In genomic region chr5:133142401-133143115, GRCm38 (mm10) we compare ENCODE assay signal across 22 mouse cellular contexts.
DNase-seq lines count a peak whose midpoint lies in the region; ATAC-seq lines count a peak whose summit lies in the region.
"Had no signal": no experiment of that assay in that cellular context is flagged by ENCODE, and none has a peak within 500 bp of the region (broad histone marks: within the 10 kb centered on the region; RNA-seq: fewer than 3 reads in every experiment).

No protein-coding gene starts in this region.

- H3K9me3 ChIP-seq in limb, embryonic 11.5 days (ENCODE audit: control insufficient read depth, low read length), result no peaks in the 10 kb centered on the region
- no peaks in the 10 kb centered on the region for H3K9me3 ChIP-seq in limb, embryonic 10.5 days (replicated peaks)
- H3K9me3 ChIP-seq in neural tube, embryonic 13.5 days, result no peaks in the 10 kb centered on the region
- H3K9me3 ChIP-seq: embryonic facial prominence, embryonic 13.5 days had no signal

- no peaks in the 10 kb centered on the region for H3K36me3 ChIP-seq in limb, embryonic 11.5 days (ENCODE audit: control insufficient read depth, insufficient read depth, low read length)
- no peaks in the 10 kb centered on the region for H3K36me3 ChIP-seq in limb, embryonic 10.5 days
- H3K36me3 ChIP-seq in neural tube, embryonic 13.5 days, result no peaks in the 10 kb centered on the region
- H3K36me3 ChIP-seq: embryonic facial prominence, embryonic 13.5 days; midbrain, embryonic 15.5 days had no signal

- 60% methylated on average over 11 of the region's 11 CpGs for WGBS in limb, embryonic 11.5 days
- WGBS in limb, embryonic 10.5 days, result 80% methylated on average over 11 of the region's 11 CpGs
- WGBS in neural tube, embryonic 13.5 days, result 51% methylated on average over 11 of the region's 11 CpGs

- H3K4me3 ChIP-seq in limb, embryonic 11.5 days (ENCODE audit: low read depth, low read length), result no peak overlapping the region
- no peak overlapping the region for H3K4me3 ChIP-seq in limb, embryonic 10.5 days
- no peak overlapping the region for H3K4me3 ChIP-seq in neural tube, embryonic 13.5 days
- H3K4me3 ChIP-seq: embryonic facial prominence, embryonic 13.5 days; layer of hippocampus, adult 2 months; midbrain, embryonic 15.5 days had no signal

- DNase-seq in limb, embryonic 11.5 days (ENCODE audit: low spot score), result peak; percentile 26
- no peak for DNase-seq in limb, embryonic 10.5 days (ENCODE audit: low spot score)
- DNase-seq in neural tube, embryonic 10.5 days (ENCODE audit: extremely low spot score, low spot score), result no peak
- DNase-seq in forelimb bud, embryonic 11.5 days (ENCODE audit: low read depth, low spot score), result peak; percentile 13
- peak; percentile 41 for DNase-seq in retina, postnatal 1 day
- DNase-seq in gastrocnemius, adult 18-20 months (ENCODE audit: low spot score), result no peak
- DNase-seq: B cell, adult 2 months; cerebellum, adult 11 months; cerebellum, postnatal 25 days; gastrocnemius, postnatal 14 days; kidney, adult 11 months; kidney, postnatal 10 days; thymus, postnatal 14 days had no signal

- ATAC-seq in limb, embryonic 11.5 days (ENCODE audit: insufficient number of reproducible peaks, low FRiP score, low TSS enrichment, low read depth), result no peak
- no peak for ATAC-seq in neural tube, embryonic 13.5 days (ENCODE audit: low read depth)
- no peak for ATAC-seq in megakaryocyte, adult 5-6 weeks (ENCODE audit: poor library complexity, severe bottlenecking)
- ATAC-seq: hindbrain, embryonic 16.5 days; midbrain, embryonic 15.5 days had no signal

- peaks cover 3% of the 10 kb centered on the region; the same call in 1 of the 2 replicates for H3K4me1 ChIP-seq in limb, embryonic 11.5 days (ENCODE audit: control insufficient read depth, insufficient read depth, low read length)
- H3K4me1 ChIP-seq in limb, embryonic 10.5 days, result peaks cover 7% of the 10 kb centered on the region; the same call in 1 of the 2 replicates
- peaks cover 26% of the 10 kb centered on the region for H3K4me1 ChIP-seq in neural tube, embryonic 13.5 days (replicated peaks)
- H3K4me1 ChIP-seq: embryonic facial prominence, embryonic 13.5 days; midbrain, embryonic 15.5 days had no signal

- H3K27ac ChIP-seq in limb, embryonic 11.5 days (replicated peaks; ENCODE audit: low read depth, low read length), result no peak overlapping the region
- H3K27ac ChIP-seq in limb, embryonic 10.5 days, result no peak overlapping the region
- 0 out of 2 replicates have a peak overlapping the region, but pooled peaks have one; percentile 28 for H3K27ac ChIP-seq in neural tube, embryonic 13.5 days (replicated peaks)
- H3K27ac ChIP-seq: embryonic facial prominence, embryonic 13.5 days; layer of hippocampus, adult 2 months; macrophage; midbrain, embryonic 15.5 days; stomach, postnatal 0 days had no signal

- no peaks in the 10 kb centered on the region for H3K27me3 ChIP-seq in limb, embryonic 11.5 days (ENCODE audit: control insufficient read depth, insufficient read depth, low read length)
- no peaks in the 10 kb centered on the region for H3K27me3 ChIP-seq in limb, embryonic 10.5 days (ENCODE audit: low read depth, poor library complexity, severe bottlenecking)
- no peaks in the 10 kb centered on the region for H3K27me3 ChIP-seq in neural tube, embryonic 13.5 days
- H3K27me3 ChIP-seq: embryonic facial prominence, embryonic 13.5 days; midbrain, embryonic 15.5 days had no signal

- H3K9ac ChIP-seq in limb, embryonic 11.5 days (ENCODE audit: low read length), result no peak overlapping the region
- H3K9ac ChIP-seq in neural tube, embryonic 13.5 days, result no peak overlapping the region
- H3K9ac ChIP-seq: embryonic facial prominence, embryonic 13.5 days; midbrain, embryonic 15.5 days had no signal

- H3K4me2 ChIP-seq in limb, embryonic 11.5 days (ENCODE audit: low read depth, severe bottlenecking), result no peak overlapping the region
- no peak overlapping the region for H3K4me2 ChIP-seq in neural tube, embryonic 13.5 days
- H3K4me2 ChIP-seq: embryonic facial prominence, embryonic 13.5 days; heart, embryonic 11.5 days; midbrain, embryonic 15.5 days had no signal

Comparison
In these comparisons a context has a peak if more than half of its experiments do, and no peak if none do; other contexts are left out.
1. DNase-seq: peak in limb, embryonic 11.5 days (single experiment), forelimb bud, embryonic 11.5 days (single experiment) and retina, postnatal 1 day (single experiment); none in limb, embryonic 10.5 days (single experiment), neural tube, embryonic 10.5 days (single experiment) and gastrocnemius, adult 18-20 months (single experiment).